Mouse (Mus musculus): ENCODE results near the gene Dennd4a. TPM values are rescaled to one million over a fixed set of nuclear protein-coding genes. Genes with fewer than 3 reads are reported as not detected.

Dennd4a gene
- polyA plus RNA-seq, 1 experiment = not detected

DNA sequence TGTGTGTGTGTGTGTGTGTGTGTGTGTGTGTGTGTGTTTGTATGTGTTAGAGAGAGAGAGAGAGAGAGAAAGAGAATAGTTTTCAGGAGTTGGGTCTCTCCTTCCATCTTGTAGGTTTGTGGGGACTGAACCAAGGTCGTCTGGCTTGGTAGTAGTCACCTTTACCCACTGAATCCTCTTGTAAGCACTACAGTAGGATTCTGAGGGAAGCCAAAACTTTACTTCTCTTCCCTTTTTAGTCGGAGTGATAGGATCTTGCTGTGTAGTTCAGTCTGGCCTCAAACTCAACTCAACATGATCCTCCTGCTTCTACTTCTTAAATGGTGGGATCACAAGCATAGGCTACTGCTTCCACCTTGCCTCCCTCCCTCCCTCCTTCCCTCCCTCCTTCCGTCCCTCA is 17.3 kb upstream of the Dennd4a start:
- WGBS = 76% methylated on average over 3 of the region's 3 CpGs
- Histone ChIP-seq H3K4me1 (ENCODE audit: control insufficient read depth, insufficient read depth, low read length) (no peaks in the 10 kb centered on the region), H3K27ac (ENCODE audit: insufficient read depth, low read depth, low read length) (no peak overlapping the region), H3K4me3 (ENCODE audit: insufficient read depth, low read depth, low read length) (no peak overlapping the region)
- TF ChIP-seq POLR2A (IDR thresholded peaks at IDR 0.05; ENCODE audit: insufficient read depth, low read depth, low read length) (no peak), CTCF (IDR thresholded peaks at IDR 0.05; ENCODE audit: insufficient read depth, low read depth, low read length) (no peak)

- Histone ChIP-seq H3K4me3 (ENCODE audit: insufficient read depth, low read depth, low read length) (no peak overlapping the region), H3K27ac (ENCODE audit: insufficient read depth, low read depth, low read length) (no peak overlapping the region), H3K4me1 (ENCODE audit: control insufficient read depth, insufficient read depth, low read length) (no peaks in the 10 kb centered on the region)
- 89% methylated on average over 6 of the region's 6 CpGs for WGBS
- no peak for TF ChIP-seq CTCF (IDR thresholded peaks at IDR 0.05; ENCODE audit: insufficient read depth, low read depth, low read length)
- no peak for TF ChIP-seq POLR2A (IDR thresholded peaks at IDR 0.05; ENCODE audit: insufficient read depth, low read depth, low read length)
These were observed 16.4 kb upstream of the Dennd4a start for GRCm38 (mm10) chr9:64794448-64795420.

- Histone ChIP-seq H3K4me3 (ENCODE audit: insufficient read depth, low read depth, low read length) (no peak overlapping the region), H3K4me1 (ENCODE audit: control insufficient read depth, insufficient read depth, low read length) (no peaks in the 10 kb centered on the region), H3K27ac (ENCODE audit: insufficient read depth, low read depth, low read length) (no peak overlapping the region)
- 83% methylated on average over 3 of the region's 3 CpGs for WGBS
- TF ChIP-seq CTCF (IDR thresholded peaks at IDR 0.05; ENCODE audit: insufficient read depth, low read depth, low read length) (no peak), POLR2A (IDR thresholded peaks at IDR 0.05; ENCODE audit: insufficient read depth, low read depth, low read length) (no peak)
These were observed 15.1 kb upstream of the Dennd4a start for GRCm38 (mm10) chr9:64795846-64796615.

DNA sequence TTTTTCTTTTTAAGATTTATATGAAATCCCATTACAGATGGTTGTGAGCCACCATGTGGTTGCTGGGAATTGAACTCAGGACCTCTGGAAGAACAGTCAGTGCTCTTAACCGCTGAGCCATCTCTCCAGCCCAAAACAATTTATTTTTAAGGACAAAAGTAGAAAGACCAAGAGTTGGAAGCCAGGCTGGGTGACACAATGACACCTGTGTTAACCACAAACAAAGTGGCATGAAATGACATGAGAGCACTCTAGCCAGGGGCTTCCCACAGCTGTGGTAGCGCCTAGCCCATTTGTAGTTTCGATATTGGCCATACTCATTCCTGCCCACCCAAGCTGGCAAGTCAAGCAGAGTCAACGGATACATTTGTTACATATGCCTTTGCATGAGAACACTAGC is 13.7 kb upstream of the Dennd4a start:
- Histone ChIP-seq H3K27ac (ENCODE audit: insufficient read depth, low read depth, low read length) (no peak overlapping the region), H3K4me1 (ENCODE audit: control insufficient read depth, insufficient read depth, low read length) (no peaks in the 10 kb centered on the region), H3K4me3 (ENCODE audit: insufficient read depth, low read depth, low read length) (no peak overlapping the region)
- TF ChIP-seq CTCF (IDR thresholded peaks at IDR 0.05; ENCODE audit: insufficient read depth, low read depth, low read length) (no peak), POLR2A (IDR thresholded peaks at IDR 0.05; ENCODE audit: insufficient read depth, low read depth, low read length) (no peak)
- 89% methylated on average over 4 of the region's 4 CpGs for WGBS

GRCm38 (mm10) chr9:64798099-64798498 is 13.0 kb upstream of the Dennd4a start:
- Histone ChIP-seq H3K27ac (ENCODE audit: insufficient read depth, low read depth, low read length) (no peak overlapping the region), H3K4me1 (ENCODE audit: control insufficient read depth, insufficient read depth, low read length) (no peaks in the 10 kb centered on the region), H3K4me3 (ENCODE audit: insufficient read depth, low read depth, low read length) (no peak overlapping the region)
- TF ChIP-seq POLR2A (IDR thresholded peaks at IDR 0.05; ENCODE audit: insufficient read depth, low read depth, low read length) (no peak), CTCF (IDR thresholded peaks at IDR 0.05; ENCODE audit: insufficient read depth, low read depth, low read length) (no peak)

- Histone ChIP-seq H3K4me3 (ENCODE audit: insufficient read depth, low read depth, low read length) (no peak overlapping the region), H3K4me1 (ENCODE audit: control insufficient read depth, insufficient read depth, low read length) (no peaks in the 10 kb centered on the region), H3K27ac (ENCODE audit: insufficient read depth, low read depth, low read length) (no peak overlapping the region)
- 92% methylated on average over 1 of the region's 2 CpGs for WGBS
- TF ChIP-seq CTCF (IDR thresholded peaks at IDR 0.05; ENCODE audit: insufficient read depth, low read depth, low read length) = no peak
- no peak for TF ChIP-seq POLR2A (IDR thresholded peaks at IDR 0.05; ENCODE audit: insufficient read depth, low read depth, low read length)
These were observed 12.3 kb upstream of the Dennd4a start for GRCm38 (mm10) chr9:64798859-64799258.

DNA sequence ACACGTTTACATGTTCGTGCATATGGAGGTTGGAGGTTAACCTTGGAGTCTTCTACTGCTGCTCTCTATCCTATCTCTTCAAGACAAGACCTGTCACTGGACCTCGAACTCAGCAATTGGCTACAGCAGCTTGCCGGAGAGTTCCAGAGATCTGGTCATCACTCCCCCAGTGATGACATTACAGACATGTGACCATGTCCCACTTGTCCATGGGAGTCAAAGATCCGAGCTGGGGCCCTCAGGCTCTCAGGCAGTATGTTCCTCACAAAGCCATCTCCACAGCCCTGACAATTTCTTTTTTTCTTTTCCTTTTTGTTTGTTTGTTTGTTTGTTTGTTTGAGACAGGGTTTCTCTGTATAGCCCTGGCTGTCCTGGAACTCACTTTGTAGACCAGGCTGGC is 11.6 kb upstream of the Dennd4a start:
- no peaks in the 10 kb centered on the region for H3K4me1 ChIP-seq (ENCODE audit: control insufficient read depth, insufficient read depth, low read length)
- 94% methylated on average over 5 of the region's 5 CpGs for WGBS
- H3K27ac ChIP-seq (ENCODE audit: insufficient read depth, low read depth, low read length) = no peak overlapping the region
- no peak for TF ChIP-seq POLR2A (IDR thresholded peaks at IDR 0.05; ENCODE audit: insufficient read depth, low read depth, low read length)
- no peak for TF ChIP-seq CTCF (IDR thresholded peaks at IDR 0.05; ENCODE audit: insufficient read depth, low read depth, low read length)
- H3K4me3 ChIP-seq (ENCODE audit: insufficient read depth, low read depth, low read length) = no peak overlapping the region

GRCm38 (mm10) chr9:64802561-64802960 is 8.6 kb upstream of the Dennd4a start:
- TF ChIP-seq POLR2A (IDR thresholded peaks at IDR 0.05; ENCODE audit: insufficient read depth, low read depth, low read length) = no peak
- TF ChIP-seq CTCF (IDR thresholded peaks at IDR 0.05; ENCODE audit: insufficient read depth, low read depth, low read length) = no peak
- H3K27ac ChIP-seq (ENCODE audit: insufficient read depth, low read depth, low read length) = no peak overlapping the region
- no peaks in the 10 kb centered on the region for H3K4me1 ChIP-seq (ENCODE audit: control insufficient read depth, insufficient read depth, low read length)
- WGBS = 88% methylated on average over 5 of the region's 5 CpGs
- no peak overlapping the region for H3K4me3 ChIP-seq (ENCODE audit: insufficient read depth, low read depth, low read length)
